Mouse (Mus musculus) CH12.LX (cell line): ENCODE measurements around the gene Impad1. TPM values are rescaled to one million over a fixed set of nuclear protein-coding genes. Genes with fewer than 3 reads are reported as not detected.

Source experiments
- DNase-seq: peaks from one replicate; pipeline ENCODE4 v3.0.0-alpha.2; 2013; ENCODE audit errors: extremely low read depth
- H3K27ac ChIP-seq: 2 replicates; pipeline ENCODE4 v1.5.1; 2012; ENCODE audit warnings: low read depth, mild to moderate bottlenecking, control low read depth, moderate library complexity; ENCODE audit not compliant: insufficient read depth
- H3K27me3 ChIP-seq: replicated peaks from 2 replicates; pipeline ENCODE3; 2012; ENCODE audit warnings: inconsistent platforms
- H3K36me3 ChIP-seq, 2 experiments: replicated peaks in 1 of 2; 2 replicates each; pipeline versions ENCODE3 to v1.6.1; 2012; ENCODE audit warnings: inconsistent platforms in 1 of 2, low read length in 1 of 2, mild to moderate bottlenecking in 1 of 2, mixed read lengths in 1 of 2, moderate library complexity in 1 of 2; ENCODE audit not compliant: control insufficient read depth in 1 of 2, insufficient read depth in 1 of 2
- H3K4me1 ChIP-seq, 2 experiments: 2 replicates each; pipeline ENCODE4 v1.6.1; 2012; ENCODE audit warnings: inconsistent platforms in 1 of 2, moderate library complexity in 1 of 2; ENCODE audit not compliant: insufficient read depth in 2 of 2, control insufficient read depth in 1 of 2
- H3K4me2 ChIP-seq: 2 replicates; pipeline ENCODE4 v1.6.1; 2012; ENCODE audit warnings: low read depth, mild to moderate bottlenecking, control low read depth; ENCODE audit not compliant: poor library complexity, insufficient read depth, severe bottlenecking
- H3K4me3 ChIP-seq, 3 experiments: fragments of 150-350 bp in 1 of 3; sonication (generic) in 1 of 3; replicated peaks in 1 of 3; 2 replicates each; pipeline versions ENCODE3 to v1.5.1; 2011 to 2012; ENCODE audit warnings: low read depth in 2 of 3, low read length in 2 of 3, mild to moderate bottlenecking in 2 of 3, moderate library complexity in 2 of 3, control low read depth in 1 of 3, improper control_type of control experiment in 1 of 3, inconsistent platforms in 1 of 3, mixed read lengths in 1 of 3; ENCODE audit not compliant: poor library complexity in 1 of 3
- H3K79me2 ChIP-seq: replicated peaks from 2 replicates; pipeline ENCODE4 v1.6.1; 2012; ENCODE audit warnings: mild to moderate bottlenecking, moderate library complexity; ENCODE audit not compliant: control insufficient read depth, poor library complexity, insufficient read depth, severe bottlenecking; ENCODE audit errors: extremely low read depth
- H3K9ac ChIP-seq: 2 replicates; pipeline ENCODE4 v1.6.1; 2012; ENCODE audit warnings: low read depth, mild to moderate bottlenecking, control low read depth, moderate library complexity; ENCODE audit not compliant: insufficient read depth
- H3K9me3 ChIP-seq: replicated peaks from 2 replicates; pipeline ENCODE3; 2012; ENCODE audit warnings: low read length, inconsistent platforms, mixed read lengths
- CHD1 ChIP-seq: IDR thresholded peaks from 2 replicates; pipeline ENCODE4 v1.6.1; 2012; ENCODE audit warnings: low read depth, low read length, improper control_type of control experiment, inconsistent platforms
- CHD2 ChIP-seq: IDR thresholded peaks from 2 replicates; pipeline ENCODE4 v1.6.1; 2011; ENCODE audit warnings: low read length, improper control_type of control experiment
- ELF1 ChIP-seq: IDR thresholded peaks from 2 replicates; pipeline ENCODE4 v1.6.1; 2014; ENCODE audit warnings: low read depth, mild to moderate bottlenecking, inconsistent platforms, low read length, improper control_type of control experiment
- HCFC1 ChIP-seq: IDR thresholded peaks from 2 replicates; pipeline ENCODE4 v1.6.1; 2012; ENCODE audit warnings: low read depth, mild to moderate bottlenecking, inconsistent platforms, low read length, improper control_type of control experiment
- MAFK ChIP-seq: IDR thresholded peaks from 2 replicates; pipeline ENCODE4 v1.6.1; 2011; ENCODE audit warnings: low read length, improper control_type of control experiment; ENCODE audit not compliant: insufficient replicate concordance
- MAZ ChIP-seq: IDR thresholded peaks from 2 replicates; pipeline ENCODE4 v1.6.1; 2012; ENCODE audit warnings: low read depth, mild to moderate bottlenecking, inconsistent platforms, low read length, improper control_type of control experiment, moderate library complexity
- MEF2A ChIP-seq: IDR thresholded peaks from 2 replicates; pipeline ENCODE4 v1.6.1; 2014; ENCODE audit warnings: low read depth, mild to moderate bottlenecking, inconsistent platforms, low read length, improper control_type of control experiment, borderline replicate concordance
- MXI1 ChIP-seq: IDR thresholded peaks from 2 replicates; pipeline ENCODE4 v1.6.1; 2011; ENCODE audit warnings: mild to moderate bottlenecking, low read depth, low read length, improper control_type of control experiment
- MYC ChIP-seq: IDR thresholded peaks from 2 replicates; pipeline ENCODE4 v1.6.1; 2011; ENCODE audit warnings: low read depth, mild to moderate bottlenecking, improper control_type of control experiment, low read length
- PAX5 ChIP-seq: IDR thresholded peaks from 2 replicates; pipeline ENCODE4 v1.6.1; 2012; ENCODE audit warnings: low read length, inconsistent platforms, mixed read lengths
- POLR2AphosphoS2 ChIP-seq: IDR thresholded peaks from 2 replicates; pipeline ENCODE4 v1.6.1; 2011; ENCODE audit warnings: low read depth, low read length, improper control_type of control experiment
- RAD21 ChIP-seq: IDR thresholded peaks from 2 replicates; pipeline ENCODE4 v1.6.1; 2011; ENCODE audit warnings: low read depth, mild to moderate bottlenecking, low read length, improper control_type of control experiment, moderate library complexity
- RCOR1 ChIP-seq: conservative IDR thresholded peaks from 2 replicates; pipeline ENCODE4 v1.6.1; 2012; ENCODE audit warnings: low read depth, mild to moderate bottlenecking, inconsistent platforms, low read length, improper control_type of control experiment
- TCF12 ChIP-seq: IDR thresholded peaks from 2 replicates; pipeline ENCODE4 v1.6.1; 2014; ENCODE audit warnings: low read depth, mild to moderate bottlenecking, inconsistent platforms, low read length, improper control_type of control experiment
- USF2 ChIP-seq: conservative IDR thresholded peaks from 2 replicates; pipeline ENCODE4 v1.6.1; 2011; ENCODE audit warnings: low read depth, low read length, improper control_type of control experiment
- ZKSCAN1 ChIP-seq: IDR thresholded peaks from 2 replicates; pipeline ENCODE4 v1.6.1; 2012; ENCODE audit warnings: low read depth, inconsistent platforms, low read length, improper control_type of control experiment, borderline replicate concordance
- ZNF384 ChIP-seq: IDR thresholded peaks from 2 replicates; pipeline ENCODE4 v1.6.1; 2012; ENCODE audit warnings: low read depth, low read length, improper control_type of control experiment, inconsistent platforms
- dilution Hi-C: fragments of 300-500 bp; cut with MboI; formaldehyde crosslinking; loops from 2 replicates; pipeline ENCODE4 v1.14.3; 2020; ENCODE audit warnings: low sequenced_read_pairs; ENCODE audit not compliant: extremely low pct_unique_long_range_greater_than_20kb, extremely low pct_ligation_motif_present
- in situ Hi-C: fragments of 300-500 bp; cut with MboI; formaldehyde crosslinking; loops from 3 replicates; pipeline ENCODE4 v1.14.3; 2019; ENCODE audit warnings: low sequenced_read_pairs, low pct_ligation_motif_present, low pct_unique_long_range_greater_than_20kb, mixed read lengths
- polyA plus RNA-seq: library from polyadenylated mRNA; unstranded; fragments of >175 nt; gene quantifications from 2 replicates; pipeline ENCODE4 v1.2.1, GENCODE M21; 2012; ENCODE audit warnings: low read depth; ENCODE audit not compliant: insufficient read length
- total RNA-seq, 2 experiments: library from RNA; depleted of rRNA; stranded (reverse); fragments of 300-350 nt in 1 of 2; fragments of >200 nt in 1 of 2; gene quantifications; 2 replicates each; pipeline ENCODE4 v1.2.3; 2012 to 2014

The Impad1 gene
- total and polyA plus RNA-seq, 3 experiments = 16.3 to 38.4 (median 19.3) TPM

- dilution Hi-C loops (no loop called here), in situ Hi-C loops (no loop called here)
- Histone ChIP-seq H3K9me3 (no peaks in the 10 kb centered on the region), H3K27ac (no peak overlapping the region), H3K4me1 (peaks cover 0 to 4% of the 10 kb centered on the region in 2 experiments; a peak in 1 of 4 replicates), H3K27me3 (no peaks in the 10 kb centered on the region), H3K36me3 (no peaks in the 10 kb centered on the region), H3K4me2 (no peak overlapping the region), H3K9ac (no peak overlapping the region), H3K79me2 (no peaks in the 10 kb centered on the region), H3K4me3 (no peak overlapping the region)
- DNase-seq = no peak
- TF ChIP-seq MXI1 (no peak), ZNF384 (no peak), RAD21 (no peak), TCF12 (no peak), CHD1 (no peak), CHD2 (no peak), POLR2AphosphoS2 (no peak), PAX5 (no peak)
These were observed 47.0 kb upstream of the Impad1 start for GRCm38 (mm10) chr4:4840145-4840544.

GRCm38 (mm10) chr4:4833789-4834295 lies 40.7 kb upstream of the Impad1 start:
- Histone ChIP-seq H3K4me1 (no peaks in the 10 kb centered on the region), H3K79me2 (no peaks in the 10 kb centered on the region), H3K27ac (no peak overlapping the region), H3K4me3 (no peak overlapping the region), H3K36me3 (no peaks in the 10 kb centered on the region), H3K4me2 (no peak overlapping the region), H3K9ac (no peak overlapping the region), H3K9me3 (no peaks in the 10 kb centered on the region), H3K27me3 (no peaks in the 10 kb centered on the region)
- in situ Hi-C loops = no loop called here
- DNase-seq = no peak
- dilution Hi-C loops = no loop called here
- no peak for TF ChIP-seq HCFC1
- no peak for TF ChIP-seq CHD1
- TF ChIP-seq ELF1 = no peak
- no peak for TF ChIP-seq MAZ
- TF ChIP-seq RCOR1 = no peak
- no peak for TF ChIP-seq ZKSCAN1
- no peak for TF ChIP-seq MYC
- TF ChIP-seq MAFK = no peak
- no peak for TF ChIP-seq MEF2A
- no peak for TF ChIP-seq USF2
